Mouse (Mus musculus) embryonic facial prominence, embryonic 14.5 days (tissue): ENCODE results near the gene Gdi1. TPM values are rescaled to one million over a fixed set of nuclear protein-coding genes. Genes with fewer than 3 reads are reported as not detected.

Source experiments
- ATAC-seq: fragments of 200-750 bp; cut with Nextera tagmentation; 2 replicates; pipeline ENCODE4 v1.8.0; 2017; ENCODE audit warnings: low read depth, moderate number of reproducible peaks, moderate TSS enrichment
- DNase-seq: peaks from one replicate; pipeline ENCODE4 v3.0.0-alpha.2; 2015; ENCODE audit warnings: low spot score
- H3K27ac ChIP-seq: fragments of 300-500 bp; sonication (generic); replicated peaks from 2 replicates; pipeline ENCODE4 v1.5.1; 2014; ENCODE audit warnings: low read depth, mild to moderate bottlenecking, low read length, moderate library complexity
- H3K27me3 ChIP-seq: fragments of 300-500 bp; sonication (generic); replicated peaks from 2 replicates; pipeline ENCODE4 v1.6.1; 2014; ENCODE audit warnings: low read length; ENCODE audit not compliant: control insufficient read depth, insufficient read depth
- H3K36me3 ChIP-seq: fragments of 300-500 bp; sonication (generic); 2 replicates; pipeline ENCODE4 v1.6.1; 2014; ENCODE audit warnings: low read length, mixed read lengths; ENCODE audit not compliant: control insufficient read depth, insufficient read depth
- H3K4me1 ChIP-seq: fragments of 300-500 bp; sonication (generic); 2 replicates; pipeline ENCODE4 v1.6.1; 2014; ENCODE audit warnings: antibody characterized with exemption, low read length; ENCODE audit not compliant: control insufficient read depth, insufficient read depth
- H3K4me2 ChIP-seq: fragments of 300-500 bp; sonication (generic); 2 replicates; pipeline ENCODE4 v1.6.1; 2014; ENCODE audit warnings: low read depth, mild to moderate bottlenecking, low read length, moderate library complexity, mixed read lengths
- H3K4me3 ChIP-seq: fragments of 300-500 bp; sonication (generic); 2 replicates; pipeline ENCODE4 v1.5.1; 2014; ENCODE audit warnings: low read depth, mild to moderate bottlenecking, low read length
- H3K9ac ChIP-seq: fragments of 300-500 bp; sonication (generic); 2 replicates; pipeline ENCODE4 v1.6.1; 2014; ENCODE audit warnings: low read depth, mild to moderate bottlenecking, low read length, moderate library complexity, mixed read lengths
- H3K9me3 ChIP-seq: fragments of 300-500 bp; sonication (generic); 2 replicates; pipeline ENCODE4 v1.6.1; 2016; ENCODE audit warnings: low read length; ENCODE audit not compliant: control insufficient read depth
- WGBS: fragments of 180-500 bp; shearing (Covaris S2); extraction: QIAGEN DNeasy Blood & Tissue Kit; methylation state at CpG from one replicate; pipeline ENCODE4 v1.1.7; 2014; 5-methylcytosine and 5-hydroxymethylcytosine counted together
- polyA plus RNA-seq: library from polyadenylated mRNA; unstranded; fragments of >200 nt; fragmentation: Nextera tagmentation; extraction: Ambion mirVana; gene quantifications from 2 replicates; pipeline ENCODE4 v1.2.1, GENCODE M21; 2014

Gene Gdi1
- polyA plus RNA-seq, 1 experiment from 2014 or later, result 156 TPM

DNA sequence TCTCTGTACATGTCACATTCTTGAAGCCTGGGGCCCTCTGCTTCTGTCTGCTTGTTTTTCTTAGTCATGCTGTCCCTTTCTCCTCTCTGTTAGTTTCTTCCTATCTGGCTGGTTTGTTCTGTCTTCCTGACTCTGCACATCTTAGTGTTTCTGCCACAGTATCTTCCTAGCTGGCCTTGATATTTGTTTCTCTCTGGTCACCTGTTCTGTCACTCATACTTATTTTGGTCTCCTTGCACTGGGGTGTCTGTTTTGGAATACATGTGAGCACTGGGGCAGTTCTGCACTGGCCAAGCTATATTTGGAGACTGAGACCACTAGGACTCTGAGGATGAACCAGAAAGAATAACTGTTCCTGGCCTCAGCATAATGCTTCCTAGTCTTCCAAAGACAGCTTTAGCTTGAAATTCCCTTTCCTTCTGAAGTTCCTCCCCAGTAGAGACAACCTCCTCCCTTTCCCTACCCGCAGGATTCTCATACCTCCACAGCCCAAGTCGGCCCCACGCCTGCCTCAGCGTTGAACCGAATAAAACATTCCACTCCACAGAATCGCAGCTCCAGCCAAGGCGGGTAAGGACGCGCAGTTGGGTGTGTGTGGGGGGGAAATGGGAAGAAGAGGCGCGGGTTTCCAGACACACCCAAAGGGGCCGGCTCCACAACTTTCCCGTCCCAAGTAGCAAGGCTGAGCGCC is 23.6 kb upstream of the Gdi1 start:
- Histone ChIP-seq H3K4me2 (peak overlapping the region; percentile 66), H3K9me3 (no peaks in the 10 kb centered on the region), H3K4me3 (peak overlapping the region; percentile 62), H3K36me3 (no peaks in the 10 kb centered on the region), H3K9ac (peak overlapping the region; percentile 77), H3K4me1 (no peaks in the 10 kb centered on the region), H3K27me3 (no peaks in the 10 kb centered on the region), H3K27ac (peak overlapping the region; percentile 77)
- peak; percentile 5 for DNase-seq
- ATAC-seq, result 0 out of 2 replicates have a peak, but pooled peaks have one; percentile 2
- 6% methylated on average over 12 of the region's 14 CpGs for WGBS

GRCm38 (mm10) chrX:74281732-74282394 is 22.9 kb upstream of the Gdi1 start, which contains the start of the genes Taz and Dnase1l1:
Taz (plus strand) TSS chrX:74281912.
Dnase1l1 (minus strand) TSS chrX:74282337.
- Histone ChIP-seq H3K9me3 (no peaks in the 10 kb centered on the region), H3K36me3 (no peaks in the 10 kb centered on the region), H3K27me3 (no peaks in the 10 kb centered on the region), H3K27ac (peak within 1 kb of the TSS; percentile 87), H3K4me3 (peak within 1 kb of the TSS; percentile 62), H3K4me1 (no peaks in the 10 kb centered on the region), H3K9ac (peak within 1 kb of the TSS; percentile 77), H3K4me2 (peak within 1 kb of the TSS; percentile 66)
- 22% methylated on average over 13 of the region's 16 CpGs for WGBS
- ATAC-seq (peak; percentile 95), DNase-seq (peak; percentile 95)

- peak overlapping the region; percentile 87 for H3K27ac ChIP-seq
- peak overlapping the region; percentile 77 for H3K9ac ChIP-seq
- H3K4me3 ChIP-seq, result peak overlapping the region; percentile 62
- no peaks in the 10 kb centered on the region for H3K36me3 ChIP-seq
- H3K9me3 ChIP-seq, result no peaks in the 10 kb centered on the region
- H3K4me2 ChIP-seq, result peak overlapping the region; percentile 66
- DNase-seq (peak; percentile 95), ATAC-seq (peak; percentile 75)
- WGBS, result 27% methylated on average over 31 of the region's 39 CpGs
- H3K4me1 ChIP-seq, result no peaks in the 10 kb centered on the region
- H3K27me3 ChIP-seq, result no peaks in the 10 kb centered on the region
These were observed 22.3 kb upstream of the Gdi1 start for GRCm38 (mm10) chrX:74282395-74283091.

GRCm38 (mm10) chrX:74283092-74283437 is 21.7 kb upstream of the Gdi1 start:
- no peaks in the 10 kb centered on the region for H3K4me1 ChIP-seq
- peak overlapping the region; percentile 77 for H3K9ac ChIP-seq
- H3K4me3 ChIP-seq, result peak overlapping the region; percentile 62
- H3K27me3 ChIP-seq, result no peaks in the 10 kb centered on the region
- WGBS, result 23% methylated on average over 5 of the region's 5 CpGs
- no peaks in the 10 kb centered on the region for H3K9me3 ChIP-seq
- ATAC-seq, result no peak
- H3K4me2 ChIP-seq, result peak overlapping the region; percentile 66
- no peaks in the 10 kb centered on the region for H3K36me3 ChIP-seq
- peak overlapping the region; percentile 87 for H3K27ac ChIP-seq
- no peak for DNase-seq

DNA sequence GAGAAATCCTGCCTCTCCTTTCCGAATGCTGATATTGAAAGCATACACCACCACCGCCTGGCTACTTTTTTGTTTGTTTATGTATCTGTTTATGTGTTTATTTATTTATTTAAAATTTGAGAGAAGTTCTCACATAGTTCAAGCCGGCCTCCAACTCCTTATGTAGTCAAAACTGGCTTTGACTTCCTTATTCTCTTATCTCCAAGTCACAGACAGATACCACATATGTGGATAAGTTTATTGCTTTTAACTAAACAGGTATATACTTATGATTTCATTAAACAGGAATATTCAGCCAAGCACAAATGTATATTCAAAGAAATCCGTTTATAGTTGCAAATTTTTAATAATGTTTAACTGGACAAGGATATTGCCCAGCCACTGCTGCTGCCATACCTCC is 11.4 kb upstream of the Gdi1 start:
- DNase-seq (no peak), ATAC-seq (no peak)
- 78% methylated on average over 4 of the region's 4 CpGs for WGBS

GRCm38 (mm10) chrX:74296538-74297448 is 8.0 kb upstream of the Gdi1 start, which contains the start of gene Atp6ap1:
Atp6ap1 (plus strand) TSS chrX:74297097.
- WGBS, result 15% methylated on average over 27 of the region's 37 CpGs
- ATAC-seq (peak; percentile 99), DNase-seq (peak; percentile 97)

More for the DNA sequence above, 11.4 kb upstream of the Gdi1 start:
- no peak overlapping the region for H3K4me3 ChIP-seq
- no peak overlapping the region for H3K27ac ChIP-seq
- no peak overlapping the region for H3K9ac ChIP-seq
- H3K4me2 ChIP-seq, result no peak overlapping the region
- H3K27me3 ChIP-seq, result no peaks in the 10 kb centered on the region
- 0 out of 2 replicates have a peak, but pooled peaks cover 7% of the 10 kb centered on the region for H3K36me3 ChIP-seq
- H3K9me3 ChIP-seq, result no peaks in the 10 kb centered on the region
- H3K4me1 ChIP-seq, result no peaks in the 10 kb centered on the region

GRCm38 (mm10) chrX:74298348-74298747 is 6.5 kb upstream of the Gdi1 start:
- 0 out of 2 replicates have a peak, but pooled peaks cover 25% of the 10 kb centered on the region for H3K36me3 ChIP-seq
- WGBS, result 73% methylated on average over 1 of the region's 1 CpGs
- DNase-seq, result no peak
- H3K9ac ChIP-seq, result no peak overlapping the region
- H3K4me1 ChIP-seq, result no peaks in the 10 kb centered on the region
- H3K4me2 ChIP-seq, result no peak overlapping the region
- no peak overlapping the region for H3K27ac ChIP-seq
- ATAC-seq, result no peak
- H3K4me3 ChIP-seq, result no peak overlapping the region
- no peaks in the 10 kb centered on the region for H3K9me3 ChIP-seq
- H3K27me3 ChIP-seq, result no peaks in the 10 kb centered on the region

More at GRCm38 (mm10) chrX:74296538-74297448, 8.0 kb upstream of the Gdi1 start, which contains the start of gene Atp6ap1:
- no peaks in the 10 kb centered on the region for H3K9me3 ChIP-seq
- H3K36me3 ChIP-seq, result 0 out of 2 replicates have a peak, but pooled peaks cover 13% of the 10 kb centered on the region
- peak within 1 kb of the TSS; percentile 61 for H3K4me3 ChIP-seq
- no peaks in the 10 kb centered on the region for H3K4me1 ChIP-seq
- peak within 1 kb of the TSS; percentile 80 for H3K9ac ChIP-seq
- H3K4me2 ChIP-seq, result peak within 1 kb of the TSS; percentile 62
- peak within 1 kb of the TSS; percentile 74 for H3K27ac ChIP-seq
- H3K27me3 ChIP-seq, result no peaks in the 10 kb centered on the region
